Mouse (Mus musculus): Measurements from ENCODE around the gene E4f1. TPM values are rescaled to one million over a fixed set of nuclear protein-coding genes. Genes with fewer than 3 reads are reported as not detected.
A peak's percentile ranks its signal among the peaks of the same experiment; 100 is the strongest.

E4f1 gene
- polyA plus RNA-seq (2015; fragmentation: Nextera tagmentation; extraction: Ambion mirVana) = 9.8 and 12.0 TPM in 2 replicates

GRCm38 (mm10) chr17:24469910-24470602, at the start of gene E4f1, which contains the start of gene Pgp:
Gene E4f1 (minus strand): TSS chr17:24470313.
Gene Pgp (plus strand): TSS chr17:24470392.
- H3K4me1 ChIP-seq (replicated peaks; ENCODE audit: insufficient read depth, low read length) = peaks cover 24% of the 10 kb centered on the region
- DNase-seq (ENCODE audit: low spot score) (peak; percentile 98), ATAC-seq (replicated peaks; ENCODE audit: low FRiP score, low read depth) (peak; percentile 95)
- H3K9me3 ChIP-seq (replicated peaks; ENCODE audit: low read length) = no peaks in the 10 kb centered on the region
- H3K27me3 ChIP-seq (ENCODE audit: insufficient read depth, low read length) = no peaks in the 10 kb centered on the region
- no peak for TF ChIP-seq CTCF (IDR thresholded peaks at IDR 0.05; ENCODE audit: low read depth)
- H3K36me3 ChIP-seq (ENCODE audit: insufficient read depth, low read length) = peaks cover 7% of the 10 kb centered on the region; the same call in 1 of the 2 replicates
- H3K4me2 ChIP-seq (ENCODE audit: low read length) = peak within 1 kb of the TSS; percentile 95
- H3K4me3 ChIP-seq (replicated peaks; ENCODE audit: low read depth, low read length) = peak within 1 kb of the TSS; percentile 70
- peak within 1 kb of the TSS; percentile 81 for H3K27ac ChIP-seq
- under 1% methylated on average over 62 of the region's 75 CpGs for WGBS
- H3K9ac ChIP-seq (ENCODE audit: low read depth, low read length) = peak within 1 kb of the TSS; percentile 82

DNA sequence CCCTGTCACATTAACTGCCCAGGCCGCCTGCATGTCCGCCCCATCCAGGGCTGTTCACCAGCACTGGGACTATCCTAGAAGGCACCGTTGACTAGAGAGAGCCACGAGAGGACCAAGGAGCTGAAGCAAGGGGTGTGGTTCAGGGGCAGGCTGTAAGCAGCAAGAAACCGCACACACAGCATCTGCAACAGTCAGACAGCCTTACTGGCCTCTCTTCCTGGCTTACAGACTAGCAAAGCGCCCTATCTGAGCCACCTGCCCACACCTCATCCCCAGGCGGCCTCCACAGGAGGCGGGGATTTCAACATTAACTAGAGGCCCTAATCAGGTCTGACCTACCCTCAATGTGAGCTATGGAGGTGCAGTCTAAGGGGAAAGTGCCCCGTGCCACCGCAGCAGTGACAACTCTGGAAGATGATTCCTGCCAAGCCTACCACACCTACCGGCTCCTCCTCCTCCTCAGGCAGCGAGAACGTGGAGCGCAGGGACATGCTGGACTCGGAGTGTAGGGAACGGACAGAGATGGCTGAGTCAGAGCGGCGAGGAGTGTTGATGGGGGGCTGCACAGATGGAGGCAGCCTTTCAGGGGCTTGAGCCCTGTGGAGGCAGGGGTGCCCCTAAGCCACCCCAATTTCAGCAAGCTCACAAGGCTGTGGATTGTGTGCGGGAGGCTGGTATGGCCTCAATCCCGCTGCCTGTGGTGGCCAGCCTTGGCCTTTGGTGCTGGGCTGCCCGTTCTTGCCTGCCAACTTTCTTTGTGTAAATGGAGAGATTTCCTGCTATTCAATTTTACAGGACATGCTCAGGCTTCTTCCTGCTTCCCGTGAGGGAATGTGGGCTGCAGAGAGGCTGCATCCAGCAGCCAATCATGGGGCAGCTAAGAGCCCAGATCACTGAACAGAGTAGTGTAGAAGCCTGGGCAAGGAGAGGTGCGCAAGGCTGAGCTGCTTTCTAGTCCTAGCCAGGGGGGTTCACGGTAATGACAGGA, 44.5 kb upstream of the E4f1 start:
- H3K9me3 ChIP-seq (replicated peaks; ENCODE audit: low read length) = no peaks in the 10 kb centered on the region
- no peak for DNase-seq (ENCODE audit: low spot score)
- H3K4me3 ChIP-seq (replicated peaks; ENCODE audit: low read depth, low read length) = no peak overlapping the region
- no peak overlapping the region for H3K9ac ChIP-seq (ENCODE audit: low read depth, low read length)
- no peaks in the 10 kb centered on the region for H3K27me3 ChIP-seq (ENCODE audit: insufficient read depth, low read length)
- no peaks in the 10 kb centered on the region for H3K4me1 ChIP-seq (replicated peaks; ENCODE audit: insufficient read depth, low read length)
- ATAC-seq (replicated peaks; ENCODE audit: low FRiP score, low read depth) = no peak
- peak overlapping the region; percentile 26 for H3K4me2 ChIP-seq (ENCODE audit: low read length)
- H3K36me3 ChIP-seq (ENCODE audit: insufficient read depth, low read length) = peaks cover 58% of the 10 kb centered on the region
- H3K27ac ChIP-seq = peak overlapping the region; percentile 37; the same call in 1 of the 2 replicates
- no peak for TF ChIP-seq CTCF (IDR thresholded peaks at IDR 0.05; ENCODE audit: low read depth)
- 69% methylated on average over 24 of the region's 24 CpGs for WGBS

DNA sequence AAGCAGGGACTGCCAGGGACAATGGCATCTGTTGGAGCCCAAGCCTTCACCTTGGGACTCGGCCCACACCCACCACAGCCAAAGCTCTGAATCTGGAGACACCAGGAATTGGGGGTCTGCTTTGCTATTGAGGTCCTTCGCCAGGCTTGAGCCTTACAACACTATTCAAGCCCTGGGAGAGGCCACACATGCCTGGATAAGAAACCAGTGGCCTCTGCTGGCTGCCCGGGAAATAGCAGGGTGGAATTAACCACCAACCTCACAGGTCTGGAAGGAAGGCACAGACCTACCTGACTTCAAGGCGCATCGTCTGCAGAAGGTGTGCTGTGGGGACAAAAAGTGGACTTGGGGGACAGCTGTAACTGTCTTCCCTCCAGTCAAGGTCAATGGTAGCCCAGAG, 43.5 kb upstream of the E4f1 start:
- ATAC-seq (replicated peaks; ENCODE audit: low FRiP score, low read depth) (peak; percentile 44), DNase-seq (ENCODE audit: low spot score) (peak; percentile 73)
- Histone ChIP-seq H3K4me3 (replicated peaks; ENCODE audit: low read depth, low read length) (no peak overlapping the region), H3K27me3 (ENCODE audit: insufficient read depth, low read length) (no peaks in the 10 kb centered on the region), H3K36me3 (ENCODE audit: insufficient read depth, low read length) (peaks cover 62% of the 10 kb centered on the region), H3K27ac (no peak overlapping the region), H3K9ac (ENCODE audit: low read depth, low read length) (peak overlapping the region; percentile 19; the same call in 1 of the 2 replicates), H3K4me2 (ENCODE audit: low read length) (peak overlapping the region; percentile 26; the same call in 1 of the 2 replicates), H3K9me3 (replicated peaks; ENCODE audit: low read length) (no peaks in the 10 kb centered on the region), H3K4me1 (replicated peaks; ENCODE audit: insufficient read depth, low read length) (no peaks in the 10 kb centered on the region)
- peak; percentile 78 for TF ChIP-seq CTCF (IDR thresholded peaks at IDR 0.05; ENCODE audit: low read depth)
- WGBS = 52% methylated on average over 5 of the region's 5 CpGs

- Histone ChIP-seq H3K9ac (ENCODE audit: low read depth, low read length) (no peak overlapping the region), H3K9me3 (replicated peaks; ENCODE audit: low read length) (no peaks in the 10 kb centered on the region), H3K4me1 (replicated peaks; ENCODE audit: insufficient read depth, low read length) (no peaks in the 10 kb centered on the region), H3K4me3 (replicated peaks; ENCODE audit: low read depth, low read length) (no peak overlapping the region), H3K36me3 (ENCODE audit: insufficient read depth, low read length) (peaks cover 47% of the 10 kb centered on the region), H3K27ac (no peak overlapping the region), H3K27me3 (ENCODE audit: insufficient read depth, low read length) (no peaks in the 10 kb centered on the region), H3K4me2 (ENCODE audit: low read length) (no peak overlapping the region)
- WGBS = 84% methylated on average over 12 of the region's 12 CpGs
- TF ChIP-seq CTCF (IDR thresholded peaks at IDR 0.05; ENCODE audit: low read depth) = no peak
- ATAC-seq (replicated peaks; ENCODE audit: low FRiP score, low read depth) (0 out of 2 replicates have a peak, but pooled peaks have one; percentile 19), DNase-seq (ENCODE audit: low spot score) (no peak)
Observed at GRCm38 (mm10) chr17:24507806-24508460, 37.8 kb upstream of the E4f1 start.

- DNase-seq (ENCODE audit: low spot score) (no peak), ATAC-seq (replicated peaks; ENCODE audit: low FRiP score, low read depth) (peak; percentile 12; the same call in 1 of the 2 replicates)
- no peak overlapping the region for H3K4me2 ChIP-seq (ENCODE audit: low read length)
- no peaks in the 10 kb centered on the region for H3K27me3 ChIP-seq (ENCODE audit: insufficient read depth, low read length)
- H3K9ac ChIP-seq (ENCODE audit: low read depth, low read length) = 0 out of 2 replicates have a peak overlapping the region, but pooled peaks have one; percentile 8
- no peaks in the 10 kb centered on the region for H3K9me3 ChIP-seq (replicated peaks; ENCODE audit: low read length)
- H3K4me1 ChIP-seq (replicated peaks; ENCODE audit: insufficient read depth, low read length) = no peaks in the 10 kb centered on the region
- H3K36me3 ChIP-seq (ENCODE audit: insufficient read depth, low read length) = peaks cover 43% of the 10 kb centered on the region
- no peak overlapping the region for H3K4me3 ChIP-seq (replicated peaks; ENCODE audit: low read depth, low read length)
- no peak overlapping the region for H3K27ac ChIP-seq
- TF ChIP-seq CTCF (IDR thresholded peaks at IDR 0.05; ENCODE audit: low read depth) = no peak
- WGBS = 44% methylated on average over 19 of the region's 19 CpGs
Observed at GRCm38 (mm10) chr17:24507129-24507664, 37.1 kb upstream of the E4f1 start.
